Mouse (Mus musculus) adrenal gland, adult 8-10 months (tissue): ENCODE measurements around the gene Cers2. TPM values are rescaled to one million over a fixed set of nuclear protein-coding genes. Genes with fewer than 3 reads are reported as not detected.

Experiments used
- DNase-seq: peaks from one replicate; pipeline ENCODE4 v3.0.0; 2022
- total RNA-seq, 4 experiments: library from RNA; stranded (reverse); gene quantifications; 2 replicates each; pipeline ENCODE4 v1.2.4; 2022

The Cers2 gene
- total RNA-seq, 4 experiments from 2014 or later: 211 to 272 (median 241) TPM

GRCm38 (mm10) chr3:95289419-95289818, 25.2 kb upstream of the Cers2 start:
- no peak for DNase-seq

- DNase-seq: no peak
These were observed 24.4 kb upstream of the Cers2 start for GRCm38 (mm10) chr3:95290156-95290555.

GRCm38 (mm10) chr3:95291041-95291440, 23.6 kb upstream of the Cers2 start:
- no peak for DNase-seq

GRCm38 (mm10) chr3:95292899-95293298, 21.7 kb upstream of the Cers2 start:
- no peak for DNase-seq

GRCm38 (mm10) chr3:95293537-95293936, 21.1 kb upstream of the Cers2 start:
- peak; percentile 53 for DNase-seq

GRCm38 (mm10) chr3:95294316-95294715, 20.3 kb upstream of the Cers2 start:
- no peak for DNase-seq

- DNase-seq: no peak
These were observed 19.9 kb upstream of the Cers2 start for GRCm38 (mm10) chr3:95294718-95295117.

GRCm38 (mm10) chr3:95295321-95296102, 19.1 kb upstream of the Cers2 start:
- DNase-seq: no peak

GRCm38 (mm10) chr3:95296103-95296469, 18.5 kb upstream of the Cers2 start:
- DNase-seq: no peak

GRCm38 (mm10) chr3:95298018-95298417, 16.6 kb upstream of the Cers2 start:
- DNase-seq: no peak

- no peak for DNase-seq
These were observed 13.3 kb upstream of the Cers2 start for GRCm38 (mm10) chr3:95301204-95301796.

GRCm38 (mm10) chr3:95306244-95306643, 8.3 kb upstream of the Cers2 start:
- DNase-seq: no peak

- DNase-seq: no peak
These were observed 7.5 kb upstream of the Cers2 start, which contains the start of gene Anxa9 for GRCm38 (mm10) chr3:95307100-95307499. Anxa9 (minus strand) TSS chr3:95307176.

GRCm38 (mm10) chr3:95310496-95310895, 4.1 kb upstream of the Cers2 start:
- no peak for DNase-seq

GRCm38 (mm10) chr3:95310968-95311882, 3.4 kb upstream of the Cers2 start:
- DNase-seq: peak; percentile 52

GRCm38 (mm10) chr3:95312623-95313022, 2.0 kb upstream of the Cers2 start:
- DNase-seq: peak; percentile 80

- DNase-seq: no peak
These were observed 1.1 kb upstream of the Cers2 start for GRCm38 (mm10) chr3:95313476-95313875.

- DNase-seq: no peak
These were observed 516 bp upstream of the Cers2 start for GRCm38 (mm10) chr3:95314075-95314474.

GRCm38 (mm10) chr3:95315094-95315843, 678 bp downstream of the Cers2 start:
- DNase-seq: peak; percentile 86

- no peak for DNase-seq
These were observed 1.4 kb downstream of the Cers2 start for GRCm38 (mm10) chr3:95315844-95316550.

GRCm38 (mm10) chr3:95317414-95318080, 3.0 kb downstream of the Cers2 start:
- DNase-seq: peak; percentile 65
